Mouse (Mus musculus): ENCODE data around the gene Gpr183.
A peak's percentile ranks its signal among the peaks of the same experiment; 100 is the strongest.

The Gpr183 gene

DNA sequence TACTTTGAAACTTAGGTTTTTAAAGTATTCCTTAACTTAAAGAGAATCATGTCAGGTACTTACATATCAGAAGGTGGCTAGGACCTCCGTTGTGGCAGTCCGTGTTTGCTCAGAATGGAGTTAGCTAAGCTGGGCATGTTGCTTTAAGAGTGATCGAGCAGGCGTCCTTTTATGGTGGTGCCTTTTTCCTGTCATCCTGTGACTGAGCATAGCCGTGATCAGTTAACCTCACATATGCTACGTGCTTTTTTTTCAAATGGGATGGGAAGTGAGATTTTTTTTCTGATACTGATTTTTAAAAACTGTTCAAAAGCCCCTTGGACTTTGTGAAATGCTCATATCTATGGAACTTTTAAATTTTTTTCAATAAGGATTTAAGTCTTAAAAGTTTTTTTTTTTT lies at the start of gene Gpr183:
Gpr183 (minus strand) TSS at position 206 of the 400 bp plus-strand sequence.
- no peak for DNase-seq (ENCODE audit: low read depth, low spot score)

DNA sequence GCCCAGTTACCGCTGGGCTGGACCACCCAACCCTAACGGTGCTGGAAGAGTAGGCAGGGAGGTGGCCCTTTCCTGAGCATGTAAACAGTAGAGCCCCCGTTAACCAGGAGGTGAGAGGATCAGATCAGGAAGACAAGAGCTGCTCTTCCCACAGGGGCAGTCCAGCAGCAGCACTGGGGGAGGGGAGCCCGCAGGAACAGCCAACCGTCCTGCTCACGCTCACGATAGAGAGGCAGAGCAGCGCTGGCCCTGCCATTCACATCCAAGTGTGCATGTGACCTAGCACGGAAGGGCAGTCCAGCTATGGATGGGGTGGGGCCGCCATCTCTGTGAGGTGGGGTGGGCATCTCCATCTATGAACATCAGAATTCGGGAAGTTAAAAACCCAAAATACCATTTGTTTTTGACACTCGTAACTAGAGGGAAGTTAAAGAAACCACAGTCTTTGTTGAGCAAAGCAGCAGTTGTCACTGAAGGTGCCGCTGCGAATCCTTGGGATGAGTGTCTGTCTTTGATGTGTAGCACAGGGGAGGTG lies 48.5 kb upstream of the Gpr183 start:
- peak; percentile 54 for DNase-seq (ENCODE audit: low read depth, low spot score)

DNA sequence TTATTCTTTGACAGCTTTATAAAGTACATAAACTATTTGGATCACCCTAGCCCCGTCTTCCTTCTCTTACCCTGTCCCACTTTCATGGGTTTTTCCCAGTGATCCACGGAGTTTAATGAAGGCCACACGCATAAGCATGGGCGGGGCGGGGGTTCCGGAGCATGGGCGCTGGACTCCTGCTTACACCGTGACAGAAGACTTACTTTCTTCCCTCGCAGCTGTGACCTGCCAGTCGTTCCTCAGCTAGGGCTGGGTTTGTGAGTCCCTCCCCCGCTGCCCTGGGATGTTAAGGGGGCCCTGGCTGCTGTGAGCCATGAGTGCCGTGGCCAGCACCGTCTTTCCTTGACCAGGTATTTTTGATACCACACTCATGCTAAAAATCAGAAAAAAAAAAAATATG lies 47.8 kb upstream of the Gpr183 start:
- DNase-seq (ENCODE audit: low read depth, low spot score): no peak

DNA sequence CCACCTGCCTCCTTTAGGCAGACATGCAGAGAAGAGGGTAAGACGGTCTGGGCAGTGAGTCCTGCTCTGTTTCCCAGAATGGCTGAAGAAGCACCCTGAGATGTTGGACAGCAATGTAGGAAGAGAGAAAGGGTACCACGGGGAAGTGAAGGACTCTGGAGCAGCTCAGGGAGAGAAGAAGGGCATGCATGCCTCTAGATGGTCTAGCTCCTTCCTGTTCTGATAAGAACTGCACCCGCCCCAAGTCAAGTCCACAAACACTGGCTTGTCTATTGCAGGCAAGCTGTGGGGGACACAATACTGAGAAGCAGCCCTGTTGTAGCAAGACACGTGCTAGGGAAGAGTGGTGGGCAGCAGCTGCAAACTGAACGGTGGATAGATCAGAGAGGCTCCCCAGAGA lies 47.2 kb upstream of the Gpr183 start:
- no peak for DNase-seq (ENCODE audit: low read depth, low spot score)

DNA sequence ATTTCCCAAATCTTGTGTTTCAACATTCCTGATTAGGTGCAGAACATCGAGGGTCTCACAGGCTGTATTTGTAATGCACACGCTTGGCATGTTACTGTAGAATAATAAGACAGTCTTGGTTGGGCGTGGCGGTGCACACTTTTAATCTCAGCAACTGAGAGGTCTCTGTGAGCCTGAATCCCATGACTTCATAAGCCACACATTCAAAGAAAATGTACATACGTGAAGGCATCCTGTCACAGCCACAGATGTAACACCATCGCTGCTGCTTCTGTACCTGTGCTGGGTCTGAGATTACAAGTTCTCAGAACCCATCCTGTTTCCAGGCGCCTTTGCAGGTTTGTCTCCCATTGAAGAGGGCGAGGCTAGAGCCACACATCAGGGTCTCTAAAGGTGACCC lies 46.8 kb upstream of the Gpr183 start:
- no peak for DNase-seq (ENCODE audit: low read depth, low spot score)

DNA sequence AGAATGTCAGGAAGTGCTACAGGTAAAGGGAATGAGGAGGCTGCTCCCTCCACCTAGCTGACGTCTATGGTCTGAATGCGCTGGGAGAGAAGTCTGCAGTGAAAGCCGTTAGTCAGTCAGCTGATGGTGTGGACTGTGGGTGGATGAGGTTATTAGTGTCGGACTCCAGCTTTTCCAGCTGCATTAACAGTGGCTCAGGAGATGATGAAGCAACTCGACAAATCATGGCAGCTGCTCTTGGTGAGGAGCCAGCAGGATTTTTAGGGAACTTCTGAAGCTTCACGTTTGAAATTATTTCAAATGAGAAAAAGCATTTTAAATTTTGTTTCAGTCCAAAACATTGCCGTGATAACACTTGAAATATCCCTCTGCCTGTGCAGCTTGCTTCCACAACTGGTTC lies 45.3 kb upstream of the Gpr183 start:
- peak; percentile 52 for DNase-seq (ENCODE audit: low read depth, low spot score)

DNA sequence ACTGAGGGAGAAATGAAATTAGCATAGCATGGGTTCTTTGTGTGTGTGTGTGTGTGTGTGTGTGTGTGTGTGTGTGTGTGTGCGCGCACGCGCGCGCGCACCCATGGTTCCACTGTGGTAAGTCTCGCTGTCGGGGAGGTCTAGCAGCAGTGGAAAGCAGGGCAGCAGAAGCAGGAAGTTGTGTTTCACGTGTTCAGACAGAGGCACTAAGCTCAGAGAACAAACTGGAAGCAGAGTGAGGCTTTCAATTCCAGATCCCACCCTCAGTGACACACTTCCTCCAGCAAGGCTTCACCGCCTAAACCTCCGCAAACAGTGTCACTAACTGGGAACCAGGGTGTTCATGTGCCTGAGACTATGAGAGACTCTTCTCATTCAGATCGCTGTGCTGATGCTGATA lies 44.5 kb upstream of the Gpr183 start:
- DNase-seq (ENCODE audit: low read depth, low spot score): peak; percentile 64

DNA sequence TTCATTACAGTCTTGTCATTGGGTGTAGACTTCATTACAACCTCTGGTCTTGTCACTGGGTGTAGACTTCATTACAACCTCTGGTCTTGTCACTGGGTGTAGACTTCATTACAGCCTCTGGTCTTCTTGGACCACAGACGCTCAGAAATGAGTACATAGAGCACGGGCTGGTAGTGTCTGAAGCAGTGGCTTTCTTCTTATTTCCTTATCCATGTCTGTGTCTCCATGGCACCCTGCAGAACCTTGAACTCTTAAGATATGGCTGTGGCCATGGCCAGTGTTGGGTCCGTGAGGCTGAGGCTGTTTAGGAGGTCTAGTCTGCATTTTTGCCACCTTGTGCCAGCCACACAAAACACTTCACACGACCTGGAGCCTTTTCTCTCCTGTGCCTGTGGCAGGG lies 43.3 kb upstream of the Gpr183 start:
- no peak for DNase-seq (ENCODE audit: low read depth, low spot score)

DNA sequence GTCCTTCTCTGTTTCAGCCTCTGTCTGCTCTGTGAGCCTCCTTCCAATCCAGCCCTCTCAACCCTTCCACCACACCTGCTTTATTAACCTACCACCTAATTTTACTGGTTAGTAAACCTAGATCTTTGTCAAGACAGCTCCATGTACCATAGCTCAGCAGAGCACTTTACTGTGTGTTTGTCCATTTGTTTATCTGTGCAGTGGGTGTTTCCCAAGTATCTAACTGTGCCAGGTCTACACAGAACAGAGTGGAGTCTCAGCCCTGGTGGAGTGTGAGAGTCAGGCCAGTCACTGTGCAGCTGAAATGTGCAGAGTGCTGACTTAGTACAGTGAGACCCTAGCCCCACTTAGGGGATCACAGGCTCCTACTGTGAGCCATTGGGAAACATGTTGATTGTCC lies 38.8 kb upstream of the Gpr183 start:
- DNase-seq (ENCODE audit: low read depth, low spot score): no peak

DNA sequence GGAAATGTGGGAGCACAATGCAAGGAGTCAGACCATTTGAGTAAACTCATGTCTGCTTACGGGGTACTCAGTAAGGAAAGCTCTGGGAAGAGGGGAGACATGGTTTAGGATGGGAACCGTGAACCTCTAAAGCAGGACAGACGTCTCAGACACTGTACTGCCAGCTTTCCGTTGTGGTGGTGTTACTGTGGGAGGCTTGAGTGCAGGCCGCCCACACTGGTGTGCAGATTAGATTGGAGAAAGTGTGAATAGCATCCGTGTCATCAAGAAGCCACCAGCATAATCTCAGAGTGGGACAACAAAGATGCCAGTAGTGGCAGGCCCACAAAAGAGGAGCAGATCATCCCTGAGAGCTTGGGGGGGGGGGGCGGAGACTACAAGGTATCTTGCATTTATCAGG lies 37.2 kb upstream of the Gpr183 start:
- no peak for DNase-seq (ENCODE audit: low read depth, low spot score)

DNA sequence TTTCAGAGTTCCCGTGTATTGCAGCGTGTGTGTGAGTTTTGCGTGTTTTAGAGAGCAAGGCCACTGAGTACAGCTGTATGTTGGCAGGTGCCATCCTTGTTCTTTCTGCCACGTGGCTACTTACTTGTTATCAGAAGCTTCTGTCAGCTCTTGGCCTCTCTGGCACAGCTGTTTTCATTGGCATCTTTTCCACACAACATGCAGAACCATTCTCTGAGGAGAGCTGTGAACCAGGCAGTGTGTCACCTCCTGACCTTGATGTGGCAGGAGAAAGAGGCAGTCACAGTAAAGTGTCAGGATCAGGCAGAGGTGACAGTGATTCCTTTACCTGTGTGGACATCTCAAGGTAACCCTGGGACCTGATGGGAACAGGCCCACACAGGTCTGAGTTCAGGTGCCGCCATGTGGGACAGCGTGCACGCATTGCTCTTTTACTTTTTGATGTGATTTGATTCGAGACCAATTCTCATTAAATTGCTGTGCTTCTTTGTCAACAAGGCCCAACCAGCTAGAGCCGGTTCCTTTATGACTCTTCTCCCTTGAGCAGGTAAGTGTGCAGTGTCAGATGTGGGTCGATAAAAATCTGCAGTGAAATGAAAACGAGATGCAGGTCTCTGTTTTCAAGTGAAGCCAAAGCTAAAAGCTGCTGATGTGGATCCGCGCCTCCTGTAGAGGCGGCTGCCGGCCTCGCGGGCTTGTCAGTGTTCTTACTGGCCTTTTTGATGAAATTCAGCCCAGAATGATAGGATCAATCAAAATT lies 35.5 kb upstream of the Gpr183 start:
- DNase-seq (ENCODE audit: low read depth, low spot score): no peak

DNA sequence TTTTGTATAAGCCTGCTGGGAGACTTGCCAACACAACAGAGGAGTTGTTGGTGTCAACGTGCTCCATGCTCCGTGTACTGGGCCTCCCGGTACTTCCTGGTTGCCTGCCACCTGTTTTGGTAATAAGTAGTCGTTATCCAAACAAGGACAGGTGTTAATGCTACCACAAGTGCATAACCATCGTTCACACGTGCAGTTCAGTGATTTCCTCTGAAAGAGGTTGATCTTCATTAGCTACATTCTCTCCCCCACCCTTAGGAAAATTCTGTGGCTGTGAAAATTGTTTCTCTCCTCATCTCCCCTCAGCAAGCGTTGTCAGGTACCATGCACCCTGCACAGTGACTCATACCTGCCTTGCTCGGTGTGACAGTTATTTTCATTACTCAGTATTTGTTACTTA lies 34.5 kb upstream of the Gpr183 start:
- DNase-seq (ENCODE audit: low read depth, low spot score): no peak

DNA sequence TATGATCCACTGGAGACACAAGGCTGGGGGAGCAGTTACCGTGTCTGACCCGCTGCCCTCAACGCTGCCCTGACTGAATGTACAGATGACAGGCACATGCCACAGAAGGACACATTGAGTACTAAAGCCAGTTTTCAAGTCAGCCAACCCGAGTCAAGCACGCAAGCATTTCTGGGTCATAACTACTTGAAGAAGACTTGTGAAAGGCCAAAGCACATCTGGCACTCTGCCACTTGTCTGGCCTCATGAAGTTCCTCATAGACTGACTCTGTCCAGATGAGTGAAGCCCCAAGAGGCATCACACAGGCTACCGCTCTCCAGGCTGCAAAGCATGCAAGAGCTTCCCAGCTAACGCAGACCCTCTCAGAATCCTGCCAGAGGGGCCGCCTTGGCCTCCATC lies 31.8 kb upstream of the Gpr183 start:
- DNase-seq (ENCODE audit: low read depth, low spot score): peak; percentile 82

DNA sequence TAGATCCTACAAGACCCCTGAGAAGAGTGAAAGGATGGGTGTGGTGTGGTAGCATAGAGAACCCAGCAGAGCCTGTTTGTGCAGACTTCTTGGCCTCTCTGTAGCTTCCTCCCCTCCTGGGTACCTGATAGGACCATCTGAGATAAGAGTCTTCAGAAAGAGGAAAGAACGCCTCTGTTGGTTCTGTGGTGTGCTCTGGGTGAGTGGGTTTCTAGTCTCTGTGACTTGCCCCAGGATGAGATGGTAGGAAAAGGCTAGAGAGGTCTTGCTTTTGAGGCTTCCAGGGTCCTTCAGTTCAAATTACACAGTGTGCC lies 30.5 kb upstream of the Gpr183 start:
- no peak for DNase-seq (ENCODE audit: low read depth, low spot score)

DNA sequence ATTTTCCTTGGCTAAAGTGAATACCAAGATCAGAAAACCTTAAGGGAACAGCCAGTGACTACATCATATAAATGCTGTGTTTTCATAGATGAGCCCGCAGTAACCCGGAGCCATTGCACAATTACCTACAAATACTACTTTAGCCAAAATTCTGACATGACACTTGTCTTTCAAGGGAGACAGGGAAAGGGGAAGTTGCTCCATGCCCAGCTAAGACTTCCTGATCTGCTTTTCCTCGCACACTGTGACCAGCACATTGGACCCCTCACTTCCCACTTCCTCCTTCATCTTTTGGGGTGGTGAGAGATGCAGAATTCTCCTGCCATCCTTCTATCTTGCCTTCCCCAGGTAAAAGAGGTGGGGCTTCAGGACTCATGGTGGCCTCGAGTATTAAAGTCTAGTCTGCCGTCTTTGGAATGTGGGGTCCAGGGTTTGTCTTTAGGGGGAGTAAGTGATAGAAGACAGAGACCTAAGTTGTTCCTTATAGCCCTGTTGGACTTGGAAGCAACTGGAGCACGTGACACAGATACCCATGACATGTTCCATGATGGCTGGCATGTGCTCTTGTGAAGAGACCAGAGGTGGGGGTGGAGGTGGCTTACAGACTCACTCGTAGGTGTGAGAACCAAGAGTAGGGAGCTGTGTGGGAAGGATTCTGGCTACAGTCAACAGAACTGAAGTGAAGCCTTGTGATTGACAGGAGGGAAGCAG lies 30.0 kb upstream of the Gpr183 start:
- DNase-seq (ENCODE audit: low read depth, low spot score): peak; percentile 25

DNA sequence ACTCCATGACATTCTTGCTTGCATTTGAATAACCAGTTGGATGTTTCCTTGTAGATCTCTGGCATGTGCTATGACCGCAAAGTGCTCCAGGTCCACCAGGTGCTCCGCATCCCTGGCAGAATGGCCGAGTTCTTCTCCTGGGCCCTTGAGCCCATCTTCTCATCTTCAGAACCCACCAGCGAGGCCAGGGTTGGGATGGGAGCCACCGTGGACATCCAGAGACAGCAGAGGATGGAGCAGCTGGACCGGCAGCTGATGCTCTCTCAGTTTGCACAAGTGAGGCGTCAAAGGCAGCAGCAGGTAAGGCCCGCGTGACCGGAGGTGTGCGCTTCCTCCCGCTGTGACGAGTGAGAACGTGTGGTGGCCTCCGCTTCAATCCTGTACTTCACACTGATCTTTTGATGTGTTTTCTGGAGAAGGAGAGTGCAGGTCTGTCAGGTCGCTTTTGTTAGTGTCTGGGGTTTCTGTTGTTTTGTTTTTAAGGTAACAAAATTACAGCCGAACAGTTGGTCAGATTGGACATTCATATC lies 29.2 kb upstream of the Gpr183 start:
- DNase-seq (ENCODE audit: low read depth, low spot score): no peak

DNA sequence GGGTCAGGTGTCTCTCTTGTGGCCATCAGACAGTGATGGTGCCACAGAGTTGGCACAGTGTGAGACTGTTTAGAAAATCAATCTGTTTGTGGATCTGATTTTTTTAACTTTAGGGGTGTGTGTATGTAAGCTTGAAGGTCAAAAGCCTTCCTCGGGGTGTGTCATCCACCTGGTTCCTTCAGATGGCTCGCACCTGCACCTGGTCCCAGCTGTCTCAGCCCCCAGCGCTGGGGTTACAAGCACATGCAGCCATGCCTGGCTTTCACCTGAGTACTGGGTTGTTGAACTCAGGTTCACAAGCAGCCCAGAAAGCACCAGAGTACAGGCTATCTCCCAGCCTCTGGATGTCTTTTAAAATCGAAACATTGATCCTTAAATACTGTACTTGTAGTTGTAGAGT lies 28.6 kb upstream of the Gpr183 start:
- DNase-seq (ENCODE audit: low read depth, low spot score): no peak

DNA sequence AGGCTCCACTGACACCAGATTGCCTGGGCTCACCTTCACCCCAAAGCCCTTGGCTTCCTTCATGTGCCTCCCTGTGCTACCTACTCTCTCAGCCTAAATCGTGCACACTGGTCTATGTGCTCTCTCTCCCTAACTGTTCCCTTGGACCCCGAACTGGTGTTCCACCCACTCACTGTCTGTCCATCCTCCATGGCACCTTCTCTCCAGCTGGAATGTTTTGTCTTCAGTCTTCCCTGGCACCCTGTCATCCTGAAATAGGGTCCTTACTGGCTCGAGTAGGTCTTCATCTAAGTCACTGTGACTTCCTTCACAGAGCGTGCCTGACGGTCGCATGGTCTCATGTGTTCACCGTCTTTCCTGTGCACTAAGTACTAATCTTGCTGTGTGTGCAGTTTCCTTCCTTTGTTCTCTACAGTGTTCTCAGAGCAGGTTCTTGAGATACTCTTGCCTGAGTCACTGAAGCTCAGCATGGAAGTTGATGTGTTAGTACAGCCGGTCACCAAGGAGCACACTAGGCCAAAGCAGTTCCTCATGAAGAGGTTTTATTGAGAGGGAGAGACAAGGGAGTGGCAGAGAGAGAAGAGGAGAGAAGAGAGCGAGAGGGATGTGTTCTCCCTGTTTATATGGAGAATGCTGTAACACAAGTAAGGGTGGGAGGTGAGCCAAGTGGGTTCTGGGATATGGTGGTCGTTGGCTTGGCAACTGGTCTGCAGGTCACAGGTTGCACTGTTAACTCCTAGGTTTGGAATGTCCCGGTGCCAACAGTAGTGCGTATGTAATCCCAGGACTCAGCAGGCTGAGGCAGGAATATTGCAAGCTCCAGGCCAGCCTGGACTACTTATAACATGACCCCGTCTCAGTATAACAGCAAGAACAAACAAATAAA lies 27.6 kb upstream of the Gpr183 start:
- no peak for DNase-seq (ENCODE audit: low read depth, low spot score)

DNA sequence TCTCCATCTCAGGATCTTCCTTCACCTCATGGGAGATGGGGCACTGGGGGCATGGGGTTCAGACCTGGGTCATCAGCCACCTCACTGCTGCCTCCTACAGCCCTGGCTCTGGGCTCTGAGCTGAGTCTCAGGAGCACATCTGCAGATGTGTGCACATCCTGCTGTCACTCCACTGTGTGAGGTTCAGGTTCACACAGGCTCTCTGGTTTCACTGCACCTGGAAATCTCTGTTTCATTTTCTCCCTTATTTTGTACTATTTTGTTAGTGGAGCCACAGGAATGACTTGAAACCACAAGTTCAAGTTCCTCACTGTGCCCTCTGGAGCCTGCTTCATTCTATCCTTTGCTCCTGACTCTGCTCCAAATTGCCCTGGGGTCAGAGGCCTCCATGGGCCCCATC lies 26.9 kb upstream of the Gpr183 start:
- no peak for DNase-seq (ENCODE audit: low read depth, low spot score)

DNA sequence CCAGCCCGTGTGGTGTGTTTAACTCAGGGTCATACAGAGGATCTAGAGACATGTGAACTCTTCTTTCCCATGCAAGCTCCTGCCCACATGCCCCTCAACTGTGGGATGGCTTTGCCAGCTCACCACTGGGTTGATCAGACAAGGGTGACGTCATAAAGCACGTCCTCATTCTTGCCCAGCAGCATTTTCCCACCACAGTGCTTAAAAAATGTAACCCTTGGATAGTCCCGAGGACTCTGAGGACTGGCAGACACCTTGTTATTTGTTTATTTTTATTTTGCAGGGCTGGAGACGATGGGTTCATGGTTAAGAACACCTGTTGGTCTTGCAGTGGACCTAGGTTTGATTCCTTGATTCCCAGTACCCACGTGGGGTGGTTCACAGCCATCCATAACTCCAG lies 25.9 kb upstream of the Gpr183 start:
- no peak for DNase-seq (ENCODE audit: low read depth, low spot score)

DNA sequence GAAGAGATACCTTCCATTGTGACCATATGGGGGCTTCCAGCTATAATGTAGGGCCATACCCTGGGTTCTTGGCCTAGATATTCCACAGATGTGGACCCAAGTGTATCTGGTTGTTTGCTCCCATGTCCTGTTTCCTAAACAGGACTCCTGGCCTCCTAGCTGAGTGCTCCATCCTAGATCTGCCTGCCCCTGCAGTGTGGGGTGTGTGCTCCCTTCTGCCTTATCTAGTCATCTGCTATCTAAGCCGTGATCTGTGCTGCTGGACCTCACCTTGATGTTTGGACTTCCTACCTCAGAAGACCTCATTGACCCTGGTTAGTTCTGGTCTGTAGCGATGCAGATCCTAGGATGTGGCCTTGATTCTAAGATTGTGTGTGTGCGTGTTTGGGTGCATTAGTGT lies 24.9 kb upstream of the Gpr183 start:
- no peak for DNase-seq (ENCODE audit: low read depth, low spot score)

DNA sequence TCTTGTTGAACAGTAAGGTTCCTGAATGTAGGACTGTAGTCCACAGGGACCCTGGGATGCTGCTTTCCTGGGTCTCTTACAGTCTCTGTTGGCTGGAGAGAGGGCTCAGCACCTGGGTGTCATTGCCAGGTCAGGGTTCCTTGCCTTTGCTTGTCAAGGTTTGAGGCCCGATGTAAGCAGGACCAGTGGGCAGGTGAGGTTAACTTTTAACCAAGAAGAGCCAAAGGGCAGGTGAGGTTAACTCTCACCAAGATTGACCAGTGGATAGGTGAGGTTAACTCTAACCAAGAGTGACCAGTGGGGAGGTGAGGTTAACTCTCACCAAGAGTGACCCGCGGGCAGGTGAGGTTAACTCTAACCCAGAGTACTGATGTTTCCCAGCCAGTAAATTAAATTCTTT lies 24.3 kb upstream of the Gpr183 start:
- DNase-seq (ENCODE audit: low read depth, low spot score): no peak

All from skeletal muscle tissue, adult 2 months (tissue).